Mouse (Mus musculus): ENCODE data around the gene Eif5b. TPM values are rescaled to one million over a fixed set of nuclear protein-coding genes. Genes with fewer than 3 reads are reported as not detected.

Gene Eif5b
- 24.5 and 25.1 TPM in 2 replicates for polyA plus RNA-seq (2014; fragmentation: Nextera tagmentation; extraction: Ambion mirVana)

DNA sequence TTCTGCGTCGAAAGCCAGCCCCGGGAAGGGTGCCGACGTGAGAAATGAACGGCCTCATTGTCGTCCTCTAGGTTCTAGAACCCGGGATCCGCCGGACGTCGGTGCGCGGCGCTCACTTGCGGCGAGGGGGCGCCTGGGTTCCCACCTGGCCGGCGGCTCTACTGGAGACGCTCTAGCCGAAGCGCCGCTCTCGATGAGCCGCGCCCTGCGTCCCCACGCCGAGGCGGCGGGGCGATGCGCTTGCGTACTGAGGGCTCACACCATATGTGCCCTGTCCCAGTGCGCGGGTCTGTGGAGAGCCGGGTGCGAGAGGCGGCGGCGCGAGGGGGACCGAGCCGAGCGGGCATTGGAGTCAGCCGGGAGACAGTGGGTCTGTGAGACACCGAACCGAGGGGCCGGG, at the start of gene Eif5b, which contains the start of gene Txndc9:
Eif5b (plus strand) TSS at position 144 of the 400 bp plus-strand sequence.
Txndc9 (minus strand) TSS at position 27 of the 400 bp plus-strand sequence.
- ATAC-seq (ENCODE audit: low read depth) = peak; percentile 95
- H3K4me2 ChIP-seq (ENCODE audit: low read depth, low read length) = peak within 1 kb of the TSS; percentile 68
- H3K27me3 ChIP-seq (replicated peaks; ENCODE audit: control insufficient read depth, insufficient read depth, low read length) = no peaks in the 10 kb centered on the region
- no peaks in the 10 kb centered on the region for H3K9me3 ChIP-seq (ENCODE audit: control insufficient read depth, low read length)
- H3K27ac ChIP-seq (replicated peaks; ENCODE audit: low read depth, low read length) = peak within 1 kb of the TSS; percentile 94
- H3K36me3 ChIP-seq (ENCODE audit: control insufficient read depth, insufficient read depth, low read length) = peaks cover 27% of the 10 kb centered on the region
- 0% methylated on average over 45 of the region's 50 CpGs for WGBS
- peak within 1 kb of the TSS; percentile 96 for H3K4me3 ChIP-seq (ENCODE audit: low read depth, low read length)
- DNase-seq (ENCODE audit: low spot score) = peak; percentile 98
- H3K4me1 ChIP-seq (ENCODE audit: control insufficient read depth, insufficient read depth, low read length) = peaks cover 7% of the 10 kb centered on the region
- H3K9ac ChIP-seq (ENCODE audit: low read depth, low read length) = peak within 1 kb of the TSS; percentile 90

DNA sequence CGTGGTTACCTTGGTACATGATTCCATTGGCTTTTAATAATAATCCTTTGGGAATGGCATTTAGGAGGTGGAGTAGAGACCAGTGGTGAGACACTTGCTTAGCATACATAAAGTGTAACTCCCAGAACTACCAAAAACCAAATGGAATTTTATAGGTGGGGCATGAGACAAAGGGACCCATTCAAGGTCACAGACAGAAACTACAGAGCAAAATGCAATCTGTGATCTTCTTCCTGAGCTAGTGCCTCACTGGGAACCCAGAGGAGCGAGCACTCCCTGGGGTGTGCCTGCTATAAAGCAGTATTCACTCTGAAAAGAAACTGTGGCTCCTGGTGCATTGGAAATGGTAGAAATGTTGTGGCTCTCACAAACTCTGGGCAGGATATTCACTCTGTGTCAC, 48.9 kb upstream of the Eif5b start:
- H3K27me3 ChIP-seq (replicated peaks; ENCODE audit: control insufficient read depth, insufficient read depth, low read length) = no peaks in the 10 kb centered on the region
- H3K9me3 ChIP-seq (ENCODE audit: control insufficient read depth, low read length) = no peaks in the 10 kb centered on the region
- no peak for DNase-seq (ENCODE audit: low spot score)
- 62% methylated on average over 2 of the region's 2 CpGs for WGBS
- H3K4me3 ChIP-seq (ENCODE audit: low read depth, low read length) = no peak overlapping the region
- H3K4me2 ChIP-seq (ENCODE audit: low read depth, low read length) = no peak overlapping the region
- no peak for ATAC-seq (ENCODE audit: low read depth)
- no peaks in the 10 kb centered on the region for H3K36me3 ChIP-seq (ENCODE audit: control insufficient read depth, insufficient read depth, low read length)
- H3K4me1 ChIP-seq (ENCODE audit: control insufficient read depth, insufficient read depth, low read length) = no peaks in the 10 kb centered on the region
- no peak overlapping the region for H3K9ac ChIP-seq (ENCODE audit: low read depth, low read length)
- no peak overlapping the region for H3K27ac ChIP-seq (replicated peaks; ENCODE audit: low read depth, low read length)

DNA sequence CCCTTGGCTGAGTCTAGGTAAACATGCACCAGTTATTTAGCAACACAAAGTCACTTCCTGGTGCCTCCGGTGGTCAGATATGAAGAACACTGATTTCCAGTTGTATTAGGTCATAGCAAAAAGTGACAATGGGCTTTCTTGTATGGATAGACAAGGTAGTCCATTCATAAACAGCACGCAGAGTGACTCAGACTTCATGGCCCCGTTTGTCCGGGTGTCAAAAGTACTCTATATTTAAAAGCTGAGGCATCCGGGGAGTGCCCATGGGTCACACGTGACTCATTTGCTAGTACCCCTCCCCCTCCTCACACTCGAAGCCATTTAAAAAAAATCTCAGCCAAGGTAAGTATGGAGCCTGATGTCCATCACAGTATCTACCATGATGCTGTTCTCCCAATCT, 43.0 kb upstream of the Eif5b start:
- H3K4me2 ChIP-seq (ENCODE audit: low read depth, low read length) = no peak overlapping the region
- no peaks in the 10 kb centered on the region for H3K36me3 ChIP-seq (ENCODE audit: control insufficient read depth, insufficient read depth, low read length)
- no peak overlapping the region for H3K27ac ChIP-seq (replicated peaks; ENCODE audit: low read depth, low read length)
- no peaks in the 10 kb centered on the region for H3K9me3 ChIP-seq (ENCODE audit: control insufficient read depth, low read length)
- DNase-seq (ENCODE audit: low spot score) = no peak
- H3K4me1 ChIP-seq (ENCODE audit: control insufficient read depth, insufficient read depth, low read length) = no peaks in the 10 kb centered on the region
- H3K9ac ChIP-seq (ENCODE audit: low read depth, low read length) = no peak overlapping the region
- 79% methylated on average over 7 of the region's 7 CpGs for WGBS
- ATAC-seq (ENCODE audit: low read depth) = no peak
- H3K4me3 ChIP-seq (ENCODE audit: low read depth, low read length) = no peak overlapping the region
- no peaks in the 10 kb centered on the region for H3K27me3 ChIP-seq (replicated peaks; ENCODE audit: control insufficient read depth, insufficient read depth, low read length)

- Histone ChIP-seq H3K9ac (ENCODE audit: low read depth, low read length) (no peak overlapping the region), H3K4me3 (ENCODE audit: low read depth, low read length) (no peak overlapping the region), H3K27ac (replicated peaks; ENCODE audit: low read depth, low read length) (no peak overlapping the region), H3K4me1 (ENCODE audit: control insufficient read depth, insufficient read depth, low read length) (no peaks in the 10 kb centered on the region), H3K4me2 (ENCODE audit: low read depth, low read length) (no peak overlapping the region), H3K9me3 (ENCODE audit: control insufficient read depth, low read length) (no peaks in the 10 kb centered on the region), H3K27me3 (replicated peaks; ENCODE audit: control insufficient read depth, insufficient read depth, low read length) (no peaks in the 10 kb centered on the region), H3K36me3 (ENCODE audit: control insufficient read depth, insufficient read depth, low read length) (no peaks in the 10 kb centered on the region)
- ATAC-seq (ENCODE audit: low read depth) (no peak), DNase-seq (ENCODE audit: low spot score) (no peak)
- 92% methylated on average over 2 of the region's 2 CpGs for WGBS
Measured at GRCm38 (mm10) chr1:37955251-37955650, 42.6 kb upstream of the Eif5b start.

DNA sequence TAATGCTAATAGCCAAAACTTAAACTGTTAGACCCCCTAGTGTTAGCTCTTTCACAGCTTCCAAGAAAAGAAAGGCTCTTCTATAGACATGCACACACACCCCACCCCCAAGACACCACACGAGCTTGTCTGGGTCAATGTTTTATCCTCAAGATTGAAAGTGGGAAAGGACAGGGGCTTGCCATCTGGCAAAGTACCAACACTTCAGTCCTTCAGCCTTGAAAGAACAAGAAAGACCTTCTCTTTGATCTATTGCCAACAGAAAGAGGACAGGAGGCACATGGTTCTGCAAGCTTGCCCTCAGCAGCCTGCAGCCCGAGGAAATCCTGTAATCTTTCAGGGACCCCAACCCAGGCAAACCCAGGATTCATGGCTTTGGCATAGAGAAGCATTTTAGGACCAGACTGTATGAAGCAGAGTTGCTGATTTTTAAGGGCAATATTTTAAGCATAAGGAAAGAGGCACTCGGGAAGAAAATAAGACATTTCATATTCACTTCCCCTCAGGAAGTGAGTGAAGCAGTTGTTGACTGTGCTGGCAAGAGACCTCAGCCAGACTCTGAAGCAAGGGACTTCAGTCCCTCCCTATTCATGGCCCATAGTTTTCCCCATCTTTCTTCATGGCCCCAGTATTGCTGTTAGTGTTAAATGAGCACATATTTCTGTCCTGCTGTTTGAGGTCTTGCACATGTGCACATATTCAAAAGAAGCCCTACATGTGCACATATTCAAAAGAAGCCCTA, 40.9 kb upstream of the Eif5b start:
- no peak overlapping the region for H3K27ac ChIP-seq (replicated peaks; ENCODE audit: low read depth, low read length)

GRCm38 (mm10) chr1:37957659-37958058, 40.2 kb upstream of the Eif5b start, which contains the start of gene Lyg1:
TSS of gene Lyg1 (minus strand) at chr1:37957759.
- H3K4me2 ChIP-seq (ENCODE audit: low read depth, low read length) = no peak within 1 kb of the TSS
- ATAC-seq (ENCODE audit: low read depth) (no peak), DNase-seq (ENCODE audit: low spot score) (no peak)
- H3K36me3 ChIP-seq (ENCODE audit: control insufficient read depth, insufficient read depth, low read length) = no peaks in the 10 kb centered on the region
- WGBS = 83% methylated on average over 5 of the region's 5 CpGs
- no peak within 1 kb of the TSS for H3K9ac ChIP-seq (ENCODE audit: low read depth, low read length)
- H3K27me3 ChIP-seq (replicated peaks; ENCODE audit: control insufficient read depth, insufficient read depth, low read length) = no peaks in the 10 kb centered on the region
- no peak within 1 kb of the TSS for H3K27ac ChIP-seq (replicated peaks; ENCODE audit: low read depth, low read length)
- no peak within 1 kb of the TSS for H3K4me3 ChIP-seq (ENCODE audit: low read depth, low read length)
- no peaks in the 10 kb centered on the region for H3K9me3 ChIP-seq (ENCODE audit: control insufficient read depth, low read length)
- no peaks in the 10 kb centered on the region for H3K4me1 ChIP-seq (ENCODE audit: control insufficient read depth, insufficient read depth, low read length)

More for the DNA sequence above, 40.9 kb upstream of the Eif5b start:
- whole genome bisulfite sequencing = 37% methylated on average over 3 of the region's 3 CpGs
- no peak for ATAC-seq (ENCODE audit: low read depth)
- no peak overlapping the region for H3K4me3 ChIP-seq (ENCODE audit: low read depth, low read length)
- H3K27me3 ChIP-seq (replicated peaks; ENCODE audit: control insufficient read depth, insufficient read depth, low read length) = no peaks in the 10 kb centered on the region
- no peak overlapping the region for H3K4me2 ChIP-seq (ENCODE audit: low read depth, low read length)
- peak; percentile 34 for DNase-seq (ENCODE audit: low spot score)
- H3K4me1 ChIP-seq (ENCODE audit: control insufficient read depth, insufficient read depth, low read length) = no peaks in the 10 kb centered on the region
- H3K9me3 ChIP-seq (ENCODE audit: control insufficient read depth, low read length) = no peaks in the 10 kb centered on the region
- no peak overlapping the region for H3K9ac ChIP-seq (ENCODE audit: low read depth, low read length)
- no peaks in the 10 kb centered on the region for H3K36me3 ChIP-seq (ENCODE audit: control insufficient read depth, insufficient read depth, low read length)

DNA sequence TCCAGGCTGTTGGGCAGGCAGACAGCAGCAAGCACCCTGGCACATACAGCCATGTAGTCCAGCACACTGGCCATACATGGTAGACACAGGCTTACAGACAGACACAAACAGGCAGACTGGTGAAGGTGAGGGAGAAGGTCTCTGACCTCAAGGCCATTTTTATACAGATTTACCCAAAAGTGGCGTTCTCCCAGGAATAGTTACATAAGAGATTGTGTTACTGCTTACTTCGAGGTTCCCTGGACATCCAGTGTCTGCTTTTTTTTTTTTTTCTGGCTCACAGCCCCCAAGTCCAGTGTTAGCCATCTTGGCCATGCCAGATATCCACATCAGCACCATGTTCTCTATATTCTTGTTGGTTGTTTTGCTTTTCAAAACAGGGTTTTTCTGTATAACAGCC, 39.3 kb upstream of the Eif5b start:
- H3K36me3 ChIP-seq (ENCODE audit: control insufficient read depth, insufficient read depth, low read length) = no peaks in the 10 kb centered on the region
- no peak overlapping the region for H3K9ac ChIP-seq (ENCODE audit: low read depth, low read length)
- H3K27ac ChIP-seq (replicated peaks; ENCODE audit: low read depth, low read length) = no peak overlapping the region
- DNase-seq (ENCODE audit: low spot score) = no peak
- no peak for ATAC-seq (ENCODE audit: low read depth)
- no peaks in the 10 kb centered on the region for H3K9me3 ChIP-seq (ENCODE audit: control insufficient read depth, low read length)
- H3K4me1 ChIP-seq (ENCODE audit: control insufficient read depth, insufficient read depth, low read length) = no peaks in the 10 kb centered on the region
- 57% methylated on average over 2 of the region's 2 CpGs for WGBS
- no peaks in the 10 kb centered on the region for H3K27me3 ChIP-seq (replicated peaks; ENCODE audit: control insufficient read depth, insufficient read depth, low read length)
- H3K4me2 ChIP-seq (ENCODE audit: low read depth, low read length) = no peak overlapping the region
- H3K4me3 ChIP-seq (ENCODE audit: low read depth, low read length) = no peak overlapping the region

- H3K9me3 ChIP-seq (ENCODE audit: control insufficient read depth, low read length) = no peaks in the 10 kb centered on the region
- DNase-seq (ENCODE audit: low spot score) (no peak), ATAC-seq (ENCODE audit: low read depth) (no peak)
- no peak overlapping the region for H3K27ac ChIP-seq (replicated peaks; ENCODE audit: low read depth, low read length)
- H3K9ac ChIP-seq (ENCODE audit: low read depth, low read length) = no peak overlapping the region
- H3K4me2 ChIP-seq (ENCODE audit: low read depth, low read length) = no peak overlapping the region
- WGBS = 79% methylated on average over 5 of the region's 5 CpGs
- no peak overlapping the region for H3K4me3 ChIP-seq (ENCODE audit: low read depth, low read length)
- H3K27me3 ChIP-seq (replicated peaks; ENCODE audit: control insufficient read depth, insufficient read depth, low read length) = no peaks in the 10 kb centered on the region
- no peaks in the 10 kb centered on the region for H3K36me3 ChIP-seq (ENCODE audit: control insufficient read depth, insufficient read depth, low read length)
- H3K4me1 ChIP-seq (ENCODE audit: control insufficient read depth, insufficient read depth, low read length) = no peaks in the 10 kb centered on the region
Measured at GRCm38 (mm10) chr1:37959486-37959885, 38.3 kb upstream of the Eif5b start.

GRCm38 (mm10) chr1:37965571-37965970, 32.2 kb upstream of the Eif5b start:
- H3K4me3 ChIP-seq (ENCODE audit: low read depth, low read length) = no peak overlapping the region
- no peaks in the 10 kb centered on the region for H3K4me1 ChIP-seq (ENCODE audit: control insufficient read depth, insufficient read depth, low read length)
- WGBS = 57% methylated on average over 10 of the region's 10 CpGs
- no peak overlapping the region for H3K9ac ChIP-seq (ENCODE audit: low read depth, low read length)
- ATAC-seq (ENCODE audit: low read depth) = no peak
- no peak overlapping the region for H3K27ac ChIP-seq (replicated peaks; ENCODE audit: low read depth, low read length)
- DNase-seq (ENCODE audit: low spot score) = no peak
- H3K9me3 ChIP-seq (ENCODE audit: control insufficient read depth, low read length) = no peaks in the 10 kb centered on the region
- H3K4me2 ChIP-seq (ENCODE audit: low read depth, low read length) = no peak overlapping the region
- no peaks in the 10 kb centered on the region for H3K27me3 ChIP-seq (replicated peaks; ENCODE audit: control insufficient read depth, insufficient read depth, low read length)
- H3K36me3 ChIP-seq (ENCODE audit: control insufficient read depth, insufficient read depth, low read length) = no peaks in the 10 kb centered on the region
